Comparison of ENCODE assay signal across 20 mouse cellular contexts in genomic region chr17:33959948-33960347, GRCm38 (mm10). TPM values are rescaled to one million over a fixed set of nuclear protein-coding genes. Genes with fewer than 3 reads are reported as not detected.
DNase-seq lines count a peak whose midpoint lies in the region; ATAC-seq lines count a peak whose summit lies in the region.
"Had no signal": no experiment of that assay in that cellular context is flagged by ENCODE, and none has a peak within 500 bp of the region (broad histone marks: within the 10 kb centered on the region; RNA-seq: fewer than 3 reads in every experiment).

No protein-coding gene starts in this region.

- peaks cover 18% of the 10 kb centered on the region for H3K4me1 ChIP-seq in midbrain, embryonic 13.5 days (replicated peaks)
- H3K4me1 ChIP-seq in midbrain, embryonic 16.5 days (ENCODE audit: control insufficient read depth, insufficient read depth, low read length): peaks cover 9% of the 10 kb centered on the region
- peaks cover 7% of the 10 kb centered on the region for H3K4me1 ChIP-seq in embryonic facial prominence, embryonic 10.5 days

- H3K9me3 ChIP-seq in midbrain, embryonic 13.5 days: no peaks in the 10 kb centered on the region
- no peaks in the 10 kb centered on the region for H3K9me3 ChIP-seq in midbrain, embryonic 16.5 days (replicated peaks; ENCODE audit: control insufficient read depth, low read length, poor library complexity, severe bottlenecking)
- no peaks in the 10 kb centered on the region for H3K9me3 ChIP-seq in embryonic facial prominence, embryonic 10.5 days
- H3K9me3 ChIP-seq: embryonic facial prominence, embryonic 12.5 days; forebrain, embryonic 13.5 days; forebrain, embryonic 15.5 days had no signal

- H3K9ac ChIP-seq in midbrain, embryonic 13.5 days (replicated peaks): 0 out of 2 replicates have a peak overlapping the region, but pooled peaks have one; percentile 19
- H3K9ac ChIP-seq in midbrain, embryonic 16.5 days (ENCODE audit: low read depth, low read length): no peak overlapping the region
- H3K9ac ChIP-seq: embryonic facial prominence, embryonic 12.5 days; forebrain, embryonic 13.5 days; forebrain, embryonic 15.5 days had no signal

- WGBS in midbrain, embryonic 13.5 days: 96% methylated on average over 15 of the region's 15 CpGs
- 94% methylated on average over 15 of the region's 15 CpGs for WGBS in midbrain, embryonic 16.5 days
- 92% methylated on average over 15 of the region's 15 CpGs for WGBS in embryonic facial prominence, embryonic 10.5 days

- no peak overlapping the region for H3K4me2 ChIP-seq in midbrain, embryonic 13.5 days (replicated peaks)
- H3K4me2 ChIP-seq in midbrain, embryonic 16.5 days (ENCODE audit: low read length): no peak overlapping the region
- H3K4me2 ChIP-seq: embryonic facial prominence, embryonic 12.5 days; forebrain, embryonic 13.5 days; forebrain, embryonic 15.5 days had no signal

- ATAC-seq in midbrain, embryonic 13.5 days: no peak
- no peak for ATAC-seq in midbrain, embryonic 16.5 days
- ATAC-seq: forebrain, embryonic 13.5 days; forebrain, embryonic 15.5 days had no signal

- no peaks in the 10 kb centered on the region for H3K27me3 ChIP-seq in midbrain, embryonic 13.5 days
- no peaks in the 10 kb centered on the region for H3K27me3 ChIP-seq in midbrain, embryonic 16.5 days (ENCODE audit: control insufficient read depth, insufficient read depth, low read depth, low read length)
- H3K27me3 ChIP-seq in embryonic facial prominence, embryonic 10.5 days (replicated peaks; ENCODE audit: low read depth, poor library complexity, severe bottlenecking): no peaks in the 10 kb centered on the region
- H3K27me3 ChIP-seq: embryonic facial prominence, embryonic 12.5 days; forebrain, embryonic 13.5 days; forebrain, embryonic 15.5 days had no signal

- H3K4me3 ChIP-seq in midbrain, embryonic 13.5 days (replicated peaks): no peak overlapping the region
- H3K4me3 ChIP-seq in midbrain, embryonic 16.5 days (ENCODE audit: low read depth, low read length): no peak overlapping the region
- H3K4me3 ChIP-seq in embryonic facial prominence, embryonic 10.5 days: peak overlapping the region; percentile 8; the same call in 1 of the 2 replicates
- H3K4me3 ChIP-seq: embryonic facial prominence, embryonic 12.5 days; forebrain, embryonic 13.5 days; forebrain, embryonic 15.5 days had no signal

- H3K36me3 ChIP-seq in midbrain, embryonic 13.5 days: peaks cover 69% of the 10 kb centered on the region
- peaks cover 31% of the 10 kb centered on the region for H3K36me3 ChIP-seq in midbrain, embryonic 16.5 days (ENCODE audit: control insufficient read depth, insufficient read depth, low read length)
- peaks cover 68% of the 10 kb centered on the region for H3K36me3 ChIP-seq in embryonic facial prominence, embryonic 10.5 days (replicated peaks)

- DNase-seq in heart, adult 11 months: peak; percentile 89
- DNase-seq in heart, postnatal 10 days: no peak
- peak; percentile 5 for DNase-seq in layer of hippocampus, adult 11-12 months (ENCODE audit: low spot score)
- no peak for DNase-seq in layer of hippocampus, postnatal 10 days (ENCODE audit: low spot score in 2 of 2)
- DNase-seq in embryonic facial prominence, embryonic 10.5 days (ENCODE audit: low spot score): no peak
- DNase-seq in spleen, adult 18-20 months: no peak
- DNase-seq: adrenal gland, adult 2 months; adrenal gland, postnatal 10 days; adrenal gland, postnatal 25 days; cerebellum, adult 11 months; cerebellum, adult 18-20 months; cerebellum, adult 8-10 months; cerebellum, postnatal 14 days; cerebellum, postnatal 36 days; embryo, embryonic 11 days had no signal

- intact Hi-C loops in heart, postnatal 10 days (cut with DNase I): no loop called here

- H3K27ac ChIP-seq in midbrain, embryonic 13.5 days: no peak overlapping the region
- H3K27ac ChIP-seq in midbrain, embryonic 16.5 days (ENCODE audit: low read length): no peak overlapping the region
- H3K27ac ChIP-seq in embryonic facial prominence, embryonic 10.5 days (replicated peaks): no peak overlapping the region
- H3K27ac ChIP-seq: embryonic facial prominence, embryonic 12.5 days; forebrain, embryonic 13.5 days; forebrain, embryonic 15.5 days had no signal

RNA-seq across cellular contexts. Expression of gene Rps18, which starts 4.1 kb away (rescaled TPM):
- total RNA-seq in heart, postnatal 10 days (2021): 100 to 1,000 TPM; 566 to 572 TPM
- total RNA-seq in layer of hippocampus, postnatal 10 days (2021): 100 to 1,000 TPM; 453 to 457 TPM
- polyA plus RNA-seq in midbrain, embryonic 13.5 days (2015; fragmentation: Nextera tagmentation; extraction: Ambion mirVana): 918 and 949 TPM in 2 replicates
- 620 and 627 TPM in 2 replicates for polyA plus RNA-seq in midbrain, embryonic 16.5 days (2015; fragmentation: Nextera tagmentation; extraction: Ambion mirVana)
- 1,569 and 1,593 TPM in 2 replicates for polyA plus RNA-seq in embryonic facial prominence, embryonic 10.5 days (2016; fragmentation: Nextera tagmentation; extraction: Ambion mirVana)

RNA-seq across cellular contexts. Expression of gene Vps52, which starts 4.3 kb away (rescaled TPM):
- total RNA-seq in heart, postnatal 10 days (2021): 10 to 100 TPM; 36.3 to 36.8 TPM
- 10 to 100 TPM; 80.4 to 81.7 TPM for total RNA-seq in layer of hippocampus, postnatal 10 days (2021)
- 66.4 and 69.8 TPM in 2 replicates for polyA plus RNA-seq in midbrain, embryonic 13.5 days (2015; fragmentation: Nextera tagmentation; extraction: Ambion mirVana)
- 78.3 and 80.5 TPM in 2 replicates for polyA plus RNA-seq in midbrain, embryonic 16.5 days (2015; fragmentation: Nextera tagmentation; extraction: Ambion mirVana)
- 48.2 and 51.5 TPM in 2 replicates for polyA plus RNA-seq in embryonic facial prominence, embryonic 10.5 days (2016; fragmentation: Nextera tagmentation; extraction: Ambion mirVana)

RNA-seq across cellular contexts. Expression of gene B3galt4, which starts 8.7 kb away (rescaled TPM):
- 1 to 10 TPM; 2.7 to 3.7 TPM for total RNA-seq in heart, postnatal 10 days (2021)
- total RNA-seq in layer of hippocampus, postnatal 10 days (2021): 1 to 10 TPM; 6.2 to 6.7 TPM
- polyA plus RNA-seq in midbrain, embryonic 13.5 days (2015; fragmentation: Nextera tagmentation; extraction: Ambion mirVana): 12.4 and 13.6 TPM in 2 replicates
- polyA plus RNA-seq in midbrain, embryonic 16.5 days (2015; fragmentation: Nextera tagmentation; extraction: Ambion mirVana): 15.2 and 16.6 TPM in 2 replicates
- 3.6 and 4.5 TPM in 2 replicates for polyA plus RNA-seq in embryonic facial prominence, embryonic 10.5 days (2016; fragmentation: Nextera tagmentation; extraction: Ambion mirVana)

RNA-seq across cellular contexts. Expression of gene Wdr46, which starts 19.5 kb away (rescaled TPM):
- total RNA-seq in heart, postnatal 10 days (2021): 10 to 100 TPM; 12.4 to 12.6 TPM
- total RNA-seq in layer of hippocampus, postnatal 10 days (2021): 10 to 100 TPM; 21.8 to 24.8 TPM
- 24.4 and 25.7 TPM in 2 replicates for polyA plus RNA-seq in midbrain, embryonic 13.5 days (2015; fragmentation: Nextera tagmentation; extraction: Ambion mirVana)
- 19.2 TPM in 2 replicates for polyA plus RNA-seq in midbrain, embryonic 16.5 days (2015; fragmentation: Nextera tagmentation; extraction: Ambion mirVana)
- 62.1 and 66.0 TPM in 2 replicates for polyA plus RNA-seq in embryonic facial prominence, embryonic 10.5 days (2016; fragmentation: Nextera tagmentation; extraction: Ambion mirVana)

RNA-seq across cellular contexts. Expression of gene Pfdn6, which starts 19.8 kb away (rescaled TPM):
- 10 to 100 TPM; 70.8 to 78.9 TPM for total RNA-seq in heart, postnatal 10 days (2021)
- total RNA-seq in layer of hippocampus, postnatal 10 days (2021): 100 to 1,000 TPM in 1 of 2 experiments, 10 to 100 TPM in 1; 83.1 to 106 TPM
- 193 and 195 TPM in 2 replicates for polyA plus RNA-seq in midbrain, embryonic 13.5 days (2015; fragmentation: Nextera tagmentation; extraction: Ambion mirVana)
- 186 and 191 TPM in 2 replicates for polyA plus RNA-seq in midbrain, embryonic 16.5 days (2015; fragmentation: Nextera tagmentation; extraction: Ambion mirVana)
- polyA plus RNA-seq in embryonic facial prominence, embryonic 10.5 days (2016; fragmentation: Nextera tagmentation; extraction: Ambion mirVana): 233 and 235 TPM in 2 replicates

Comparison
In these comparisons a context has a peak if more than half of its experiments do, and no peak if none do; other contexts are left out.
1. DNase-seq: peak in heart, adult 11 months (single experiment) and layer of hippocampus, adult 11-12 months (single experiment); none in heart, postnatal 10 days (0 of 2), layer of hippocampus, postnatal 10 days (0 of 2), embryonic facial prominence, embryonic 10.5 days (single experiment) and spleen, adult 18-20 months (0 of 2).